Mouse (Mus musculus) gastrocnemius, postnatal 36 days (tissue): ENCODE measurements around the gene Zbtb37. TPM values are rescaled to one million over a fixed set of nuclear protein-coding genes. Genes with fewer than 3 reads are reported as not detected.

Source experiments
- DNase-seq, 2 experiments: peaks; one replicate each; pipeline ENCODE4 v3.0.0; 2022
- intact Hi-C: fragments of 180-260 bp; cut with DNase I; formaldehyde crosslinking; loops from one replicate; pipeline ENCODE4 v1.15.1; 2025
- long read RNA-seq, 2 experiments: library from polyadenylated mRNA; stranded (forward); transcript quantifications; one replicate each; pipeline ENCODE4 v2.0.0; 2021
- total RNA-seq, 2 experiments: library from RNA; stranded (reverse); gene quantifications; 2 replicates each; pipeline ENCODE4 v1.2.3; 2021

Gene Zbtb37
- 1 to 10 TPM; 5.3 to 7.1 TPM for total RNA-seq
- long read RNA-seq, experiment 1, partial matches to known transcripts = 0 of 2 reads
- long read RNA-seq, experiment 1, other reads (novel, unspliced or antisense) = 2 of 2 reads
- long read RNA-seq, experiment 2 = 0 reads

DNA sequence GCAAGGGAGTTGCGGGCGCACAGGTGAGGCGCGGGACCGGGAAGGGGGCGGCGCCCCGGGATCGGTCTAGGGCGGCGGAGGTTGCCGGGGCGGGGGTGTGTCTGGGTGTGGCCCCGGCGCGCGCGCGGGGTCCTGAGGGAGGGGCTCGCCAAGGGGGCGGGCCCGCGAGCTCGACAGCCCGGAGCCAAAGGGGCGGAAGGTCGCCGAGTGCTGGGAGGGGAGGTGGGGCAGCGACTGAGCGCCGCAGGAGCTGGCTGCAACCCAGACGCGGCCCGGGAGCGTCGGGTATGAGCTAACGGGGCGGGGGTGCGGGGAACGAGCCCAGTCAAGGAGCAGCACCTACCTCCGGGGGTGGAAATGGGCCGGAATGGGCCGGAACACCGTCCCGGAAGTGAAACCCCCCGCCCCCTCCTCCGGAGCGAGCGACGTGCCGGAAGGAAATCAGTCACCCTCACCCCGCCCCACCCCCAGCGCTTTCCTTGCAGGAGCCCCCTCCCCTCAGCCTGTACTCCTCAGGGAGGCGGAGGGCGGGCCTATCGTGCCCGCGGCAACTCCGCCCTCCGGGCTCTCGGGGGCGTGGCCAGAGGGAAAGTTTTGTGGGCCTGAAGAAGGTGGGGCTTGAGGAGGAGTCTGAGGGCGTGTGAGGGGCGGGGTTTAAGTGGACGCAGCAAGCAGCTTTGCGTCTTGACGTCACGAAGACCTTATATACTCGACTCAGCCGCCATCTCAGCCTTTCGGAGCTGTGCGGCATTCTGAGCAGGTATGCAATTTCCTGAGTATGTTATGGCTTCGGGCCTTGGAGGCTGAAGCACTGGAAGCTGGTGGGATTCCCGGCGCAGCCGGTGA, at the start of gene Zbtb37:
Gene Zbtb37, minus strand, starts transcription at position 415 of the 846 bp plus-strand sequence.
- intact Hi-C loops = no loop called here
- peak; percentile 96 to 97 for DNase-seq

DNA sequence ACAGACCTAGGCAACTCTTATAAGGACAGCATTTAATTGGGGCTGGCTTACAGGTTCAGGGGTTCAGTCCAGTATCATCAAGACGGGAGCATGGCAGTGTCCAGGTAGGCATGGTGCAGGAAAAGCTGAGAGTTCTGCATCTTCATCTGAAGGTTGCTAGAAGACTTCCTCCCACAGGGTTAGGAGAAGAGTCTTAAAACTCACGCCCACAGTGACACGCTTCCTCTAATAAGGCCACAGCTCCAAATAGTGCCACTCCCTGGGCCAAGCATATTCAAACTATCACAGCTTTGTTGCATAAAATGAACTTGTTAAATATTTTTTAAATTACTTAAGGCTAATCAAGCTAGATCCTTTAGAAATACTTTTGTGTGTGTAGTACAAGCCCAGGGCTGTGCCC, 42.6 kb upstream of the Zbtb37 start:
- intact Hi-C loops = no loop called here
- DNase-seq = no peak

DNA sequence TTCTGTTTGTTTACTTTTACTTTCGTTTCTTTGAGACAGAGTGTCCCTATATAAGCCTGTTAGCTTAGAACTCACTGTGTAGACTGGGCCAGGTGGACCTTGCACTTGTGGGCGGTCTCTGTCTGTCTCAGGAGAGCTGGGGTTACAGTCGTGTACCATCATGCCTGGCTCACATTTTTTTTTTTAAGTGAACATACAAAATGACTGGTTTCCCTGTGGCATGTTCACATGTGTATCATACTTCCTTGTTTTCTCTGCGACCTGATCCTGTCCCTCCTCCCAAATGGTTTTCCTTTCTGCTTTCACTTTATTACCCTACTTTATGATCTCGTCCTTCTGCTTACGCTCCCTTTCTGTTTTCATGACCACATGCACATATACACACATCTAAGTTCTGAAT, 41.6 kb upstream of the Zbtb37 start:
- intact Hi-C loops = no loop called here
- DNase-seq = no peak

DNA sequence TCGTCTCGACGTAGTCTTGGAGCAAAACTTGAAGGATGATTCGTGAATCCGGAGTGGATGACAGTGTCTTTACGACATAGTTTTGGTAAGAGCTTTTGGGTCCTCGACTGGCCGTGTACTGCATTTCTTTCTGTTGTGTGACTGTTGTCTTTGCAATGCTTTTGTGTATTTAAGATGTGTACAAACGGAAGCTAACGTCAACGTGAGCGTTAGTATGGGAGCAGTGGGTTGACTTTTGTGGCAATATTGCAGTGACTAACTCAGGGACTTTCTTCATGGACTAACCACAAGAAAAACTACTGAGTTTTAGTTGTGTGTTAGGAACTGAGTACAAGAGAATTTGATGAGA, 36.6 kb upstream of the Zbtb37 start:
- no peak for DNase-seq
- intact Hi-C loops = no loop called here

DNA sequence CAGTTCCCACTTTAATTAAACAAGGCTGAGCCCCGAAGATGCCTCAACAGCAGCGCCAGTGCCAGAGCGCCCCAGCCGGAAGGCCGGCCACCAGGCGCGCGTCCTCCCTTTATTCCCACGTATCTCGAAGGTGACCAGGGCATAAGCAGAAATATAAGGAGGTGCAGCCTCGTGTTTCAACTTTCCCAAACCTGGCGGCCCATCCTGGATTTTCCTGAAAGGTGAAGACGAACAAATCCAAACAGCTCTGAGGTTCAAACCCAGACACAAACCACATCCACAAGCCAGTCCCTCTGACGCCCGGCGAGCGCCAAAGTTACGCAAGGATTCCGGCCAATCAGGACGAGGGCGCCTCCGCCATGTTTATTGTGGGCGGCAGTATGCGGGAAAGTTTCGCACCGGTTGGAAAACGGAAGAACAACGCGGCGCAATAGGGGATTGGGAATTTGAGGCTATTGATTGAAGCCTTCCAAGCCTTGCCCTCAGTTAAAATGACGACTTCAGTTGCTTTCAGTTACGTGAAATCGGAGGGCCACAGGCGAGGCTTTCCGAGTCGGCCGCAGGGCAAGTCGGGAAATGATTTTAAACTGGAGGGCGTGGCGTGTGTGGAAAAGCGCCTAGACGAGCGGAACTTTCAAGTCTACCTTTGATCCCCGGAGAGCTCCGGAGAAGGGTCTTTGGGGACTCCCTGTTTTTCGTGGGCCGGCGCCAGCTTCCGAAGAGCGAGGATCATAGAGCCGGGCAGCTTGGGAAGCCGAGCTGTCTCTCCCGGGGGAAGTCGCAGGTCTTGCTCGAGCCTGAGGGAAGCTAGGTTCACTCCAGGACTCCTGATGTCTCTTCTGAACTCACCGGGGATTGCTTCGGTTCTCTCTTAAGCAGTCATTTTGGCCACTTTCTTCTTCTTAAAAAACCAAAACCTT, 36.0 kb upstream of the Zbtb37 start, which contains the start of the genes Dars2 and Cenpl:
Gene Dars2, minus strand, starts transcription at position 307 of the 920 bp plus-strand sequence.
Gene Cenpl, plus strand, starts transcription at position 362 of the 920 bp plus-strand sequence.
- intact Hi-C loops = no loop called here
- DNase-seq = peak; percentile 93

DNA sequence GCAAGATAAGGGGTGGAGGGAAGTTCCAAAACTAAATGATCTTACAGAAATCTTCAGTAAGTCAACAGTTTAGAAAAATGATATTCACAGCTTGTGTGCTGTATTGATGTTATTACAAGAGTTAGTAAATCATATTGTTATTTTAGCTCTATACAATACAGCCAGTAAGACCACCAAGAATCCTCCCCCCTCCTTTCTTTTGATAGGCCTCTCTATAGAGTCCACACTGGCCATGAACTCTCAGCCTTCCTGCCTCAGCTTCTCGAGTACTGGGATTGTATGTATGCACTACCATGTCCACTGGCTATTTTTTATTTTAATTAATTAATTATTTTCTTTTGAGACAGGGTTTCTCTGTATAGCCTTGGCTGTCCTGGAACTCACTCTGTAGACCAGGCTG, 28.7 kb upstream of the Zbtb37 start:
- intact Hi-C loops = no loop called here
- no peak for DNase-seq

DNA sequence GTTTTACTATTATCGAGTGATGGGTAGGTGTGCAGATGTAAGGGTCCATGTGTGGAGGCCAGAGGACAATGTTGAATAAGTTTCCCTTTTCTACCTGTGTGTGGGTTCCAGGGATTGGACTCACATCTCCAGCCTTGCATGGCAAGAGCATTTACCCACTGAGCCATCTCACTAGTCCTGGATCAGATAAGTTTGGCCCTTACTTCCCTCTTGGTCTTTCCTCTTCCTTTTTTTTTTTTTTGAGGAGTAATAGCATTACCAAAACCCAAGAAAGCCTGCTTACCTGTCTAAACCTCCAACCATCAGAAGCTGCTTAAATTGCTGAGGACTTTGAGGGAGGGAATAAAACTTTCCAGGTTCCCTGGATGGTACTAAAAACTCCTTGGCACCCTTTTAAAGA, 22.5 kb upstream of the Zbtb37 start:
- intact Hi-C loops = no loop called here
- no peak for DNase-seq

DNA sequence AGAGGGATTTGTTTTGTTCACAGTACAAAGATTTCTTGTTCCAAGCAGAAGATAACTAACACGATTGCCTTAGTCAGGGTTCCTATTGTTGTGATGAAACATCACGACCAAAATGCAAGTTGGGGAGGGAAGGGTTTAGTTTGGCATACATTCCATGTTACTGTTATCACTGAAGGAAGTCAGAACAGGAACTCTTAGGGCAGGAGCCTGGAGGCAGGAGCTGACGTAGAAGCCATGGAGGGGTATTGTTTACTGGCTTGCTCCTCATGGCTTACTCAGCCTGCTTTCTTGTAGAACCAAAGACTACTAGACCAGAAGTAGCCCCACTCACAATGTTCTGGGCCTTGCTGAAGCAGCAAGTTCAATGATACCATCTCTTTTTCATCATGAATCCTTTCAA, 12.3 kb upstream of the Zbtb37 start:
- intact Hi-C loops = no loop called here
- DNase-seq = no peak

DNA sequence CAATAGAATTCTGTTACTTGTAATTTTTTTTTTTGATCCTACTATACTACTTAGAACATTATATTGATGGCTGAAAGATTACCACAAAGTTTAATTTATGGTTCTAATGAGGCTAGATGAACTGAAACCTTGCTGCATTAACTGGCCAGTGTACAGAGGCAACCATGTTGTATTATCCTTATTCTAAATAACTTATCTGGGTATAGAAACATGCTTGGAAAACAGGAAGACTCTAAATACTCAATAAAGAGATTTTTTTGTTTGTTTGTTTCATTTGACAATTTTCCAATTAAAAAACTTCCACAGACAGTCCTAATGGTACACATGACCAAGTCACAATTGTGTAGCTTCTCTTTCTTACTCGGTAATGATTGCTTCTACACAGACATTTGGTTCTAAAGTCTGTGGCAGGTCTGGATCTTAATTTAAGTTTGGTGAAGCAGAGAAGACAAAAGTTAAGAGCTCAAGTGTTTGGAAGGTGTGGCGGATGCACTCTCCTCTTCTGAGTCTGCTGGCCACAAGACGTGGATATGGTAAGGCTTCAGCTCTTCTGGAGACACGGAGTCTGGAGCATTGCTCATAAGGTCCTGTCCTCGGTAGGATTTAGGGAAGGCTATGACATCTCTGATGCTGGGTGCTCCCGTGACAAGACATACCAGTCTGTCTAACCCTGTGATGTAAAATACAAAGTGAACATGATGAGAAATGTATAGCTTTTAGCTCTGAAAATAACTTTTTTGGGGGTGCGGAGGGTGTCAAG, 6.8 kb upstream of the Zbtb37 start:
- no peak for DNase-seq

DNA sequence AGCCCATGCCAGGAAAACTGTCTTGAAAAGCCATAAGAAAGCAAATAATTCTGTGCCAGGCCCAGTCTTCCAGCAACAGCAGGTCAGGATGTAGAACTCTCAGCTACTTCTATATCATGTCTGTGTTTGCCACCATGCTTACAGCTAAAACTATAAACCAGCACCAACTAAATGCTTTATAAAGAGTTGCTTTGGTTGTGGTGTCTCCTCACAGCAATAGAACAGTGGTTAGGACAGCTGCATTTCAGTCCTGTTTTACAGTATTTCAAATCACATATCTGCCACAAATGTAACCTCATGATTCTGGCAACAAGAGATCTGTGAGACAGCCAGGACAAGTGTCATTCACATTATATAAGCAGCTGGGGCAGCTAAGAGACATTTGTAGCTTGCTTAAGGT, 6.2 kb upstream of the Zbtb37 start:
- intact Hi-C loops = no loop called here
- no peak for DNase-seq

More for the DNA sequence above, 6.8 kb upstream of the Zbtb37 start:
- intact Hi-C loops = no loop called here

DNA sequence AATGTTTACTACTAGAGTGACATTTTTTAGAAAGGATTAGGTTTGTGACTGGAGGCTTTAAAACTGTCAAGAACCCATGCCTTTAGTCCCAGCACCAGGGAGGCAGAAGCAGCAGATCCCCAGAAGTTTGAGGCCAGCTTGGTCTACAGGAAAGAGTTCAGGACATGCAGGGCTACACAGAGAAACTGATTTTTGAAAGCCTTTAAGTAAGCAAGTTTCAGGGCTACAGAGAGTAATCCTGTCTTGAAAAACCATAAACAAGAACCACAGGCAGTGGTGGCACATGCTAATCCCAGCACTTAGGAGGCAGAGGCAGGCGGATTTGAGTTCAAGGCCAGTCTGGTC, 5.7 kb upstream of the Zbtb37 start:
- intact Hi-C loops = no loop called here
- no peak for DNase-seq

DNA sequence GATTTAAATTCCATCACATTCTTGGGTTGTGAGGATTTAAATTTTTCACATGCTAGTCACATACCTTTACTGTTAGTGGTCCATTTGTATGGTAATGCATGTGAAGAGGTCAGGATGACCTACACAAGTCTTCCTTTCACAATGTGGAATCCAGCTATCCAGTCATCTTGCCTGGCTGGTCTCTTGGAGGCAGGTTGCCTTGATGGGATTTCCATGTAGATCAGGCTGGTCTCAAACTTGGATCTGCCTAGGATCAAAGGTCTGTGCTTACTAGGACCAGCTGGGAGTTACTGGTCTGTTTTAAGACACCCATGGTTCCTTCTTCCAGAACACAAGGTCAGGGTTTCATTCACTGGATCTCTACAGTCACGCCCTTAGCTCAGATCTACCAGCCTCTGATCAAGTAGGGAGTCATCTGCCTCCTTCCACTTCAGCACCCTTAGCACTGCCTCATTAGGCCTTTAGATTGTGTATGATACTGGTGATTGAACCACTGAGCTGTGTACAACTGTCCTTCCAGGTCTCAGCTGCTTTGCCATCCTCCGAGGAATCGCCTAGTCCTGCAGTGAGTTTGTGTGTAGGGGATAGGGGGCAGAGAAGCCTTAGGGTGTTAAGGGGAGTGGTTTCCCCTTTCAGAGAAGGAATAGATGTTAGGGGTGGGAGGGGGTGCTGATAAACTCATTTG, 5.2 kb upstream of the Zbtb37 start:
- no peak for DNase-seq
- intact Hi-C loops = no loop called here

DNA sequence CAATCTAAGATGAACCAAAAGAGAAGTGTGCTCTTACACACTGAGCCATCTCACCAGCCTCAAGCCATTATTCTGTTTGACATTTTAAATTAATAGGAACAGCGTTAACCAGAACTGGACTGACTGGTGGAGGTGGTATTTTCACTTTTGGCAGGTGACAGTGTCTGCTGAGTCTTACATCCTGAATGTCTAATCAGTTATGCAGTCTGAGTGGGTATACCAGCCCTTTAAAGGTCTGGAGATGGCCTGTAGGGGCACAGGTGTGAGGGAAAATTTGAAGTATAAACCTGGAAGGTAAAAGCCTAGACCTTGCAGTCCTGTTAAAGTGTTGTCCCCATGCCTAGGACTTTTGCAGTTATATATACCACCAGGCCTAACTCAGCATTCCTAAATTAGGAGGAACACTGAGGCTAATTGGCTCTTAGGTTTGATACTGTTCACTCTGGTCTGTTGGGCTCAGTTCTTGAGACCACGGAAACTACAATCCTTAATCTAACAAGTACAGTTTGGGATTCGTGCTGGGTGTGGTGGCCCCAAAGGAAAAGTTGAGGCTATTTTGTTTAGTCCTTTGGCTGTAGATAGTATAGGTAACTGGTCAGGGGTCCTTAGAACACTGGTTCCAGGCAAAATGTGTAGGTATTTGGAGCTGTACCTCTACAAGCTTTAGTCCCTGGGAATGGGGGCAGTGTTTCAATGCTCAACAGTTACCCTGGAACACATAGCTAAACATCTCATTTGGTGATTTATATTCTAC, 4.5 kb upstream of the Zbtb37 start:
- intact Hi-C loops = no loop called here

DNA sequence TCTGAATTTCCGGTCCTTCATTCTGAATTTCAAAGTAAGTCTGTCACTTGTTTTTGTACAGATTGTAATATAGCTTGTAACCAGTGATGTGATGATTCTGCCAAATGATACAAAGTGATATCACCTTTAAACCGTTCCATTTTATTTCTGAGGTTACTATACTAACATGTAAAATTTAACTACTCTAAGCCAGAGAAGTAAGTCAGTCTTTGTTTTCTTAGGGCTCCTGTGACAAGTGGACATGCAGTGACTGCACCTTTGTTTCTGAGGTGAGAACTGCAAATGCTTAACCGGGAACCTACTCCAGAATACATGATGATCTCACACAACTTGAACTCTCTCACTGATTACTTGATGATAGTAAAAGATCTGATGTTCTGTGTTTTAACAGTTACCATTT, 3.4 kb upstream of the Zbtb37 start:
- intact Hi-C loops = no loop called here
- DNase-seq = no peak

More for the DNA sequence above, 4.5 kb upstream of the Zbtb37 start:
- DNase-seq = no peak

DNA sequence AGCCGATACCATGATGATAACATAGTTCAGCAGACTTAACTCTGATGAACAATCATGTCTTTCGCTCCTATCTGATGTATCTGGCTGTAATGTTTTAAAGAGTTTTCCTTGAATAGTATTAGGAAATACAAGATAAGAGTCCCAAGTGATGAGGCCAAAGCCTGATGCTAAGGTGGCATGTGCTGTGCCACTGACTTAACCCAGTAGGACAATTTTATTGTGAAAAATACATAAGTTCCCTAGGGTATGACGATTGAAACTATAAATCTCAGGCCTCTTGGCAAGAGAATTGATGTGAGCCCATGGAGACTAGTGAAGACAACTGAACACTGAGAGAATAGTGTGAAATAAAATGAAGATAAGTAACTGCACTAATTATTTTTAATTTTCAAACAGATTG, 3.0 kb upstream of the Zbtb37 start:
- intact Hi-C loops = no loop called here
- no peak for DNase-seq

DNA sequence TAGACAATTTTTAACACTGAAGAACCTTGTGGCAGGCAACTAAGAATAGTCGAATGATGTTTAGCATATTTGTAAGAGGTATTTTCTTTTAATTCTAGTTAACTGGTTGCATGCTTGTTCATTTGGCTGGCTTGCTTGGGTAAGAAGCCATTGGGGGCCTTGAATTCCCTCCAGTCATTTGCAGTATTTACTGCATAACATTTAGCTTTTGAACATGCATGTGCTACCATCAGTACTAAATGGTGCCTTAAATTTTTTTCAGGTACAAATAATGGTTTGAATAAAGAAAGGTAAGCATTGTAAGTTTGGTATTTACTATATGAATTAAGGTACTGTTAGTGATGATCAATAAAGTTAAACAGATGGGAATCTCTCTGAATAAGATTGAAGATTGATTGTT, 2.4 kb upstream of the Zbtb37 start:
- no peak for DNase-seq
- intact Hi-C loops = no loop called here

DNA sequence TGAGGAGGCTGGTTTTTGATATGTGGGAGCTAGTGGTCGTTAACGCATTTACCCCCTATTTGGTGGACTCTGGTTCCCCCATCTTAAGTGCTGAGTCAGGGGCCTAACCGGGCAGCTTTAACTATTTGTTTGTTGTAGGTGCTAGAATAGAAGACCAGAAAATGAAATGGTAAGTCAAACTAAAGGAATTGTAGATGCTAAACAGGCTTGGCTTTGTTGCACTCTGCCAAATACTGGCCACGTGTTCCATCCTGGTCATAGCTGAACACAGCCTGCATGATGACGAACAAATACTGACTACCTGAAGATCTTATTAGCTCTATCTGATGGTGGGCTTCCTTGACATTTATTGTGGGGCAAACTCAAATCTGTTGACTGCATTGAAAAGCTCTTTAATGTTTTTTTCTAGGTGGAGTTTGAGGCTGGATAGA, 1.8 kb upstream of the Zbtb37 start:
- intact Hi-C loops = no loop called here
- DNase-seq = no peak

DNA sequence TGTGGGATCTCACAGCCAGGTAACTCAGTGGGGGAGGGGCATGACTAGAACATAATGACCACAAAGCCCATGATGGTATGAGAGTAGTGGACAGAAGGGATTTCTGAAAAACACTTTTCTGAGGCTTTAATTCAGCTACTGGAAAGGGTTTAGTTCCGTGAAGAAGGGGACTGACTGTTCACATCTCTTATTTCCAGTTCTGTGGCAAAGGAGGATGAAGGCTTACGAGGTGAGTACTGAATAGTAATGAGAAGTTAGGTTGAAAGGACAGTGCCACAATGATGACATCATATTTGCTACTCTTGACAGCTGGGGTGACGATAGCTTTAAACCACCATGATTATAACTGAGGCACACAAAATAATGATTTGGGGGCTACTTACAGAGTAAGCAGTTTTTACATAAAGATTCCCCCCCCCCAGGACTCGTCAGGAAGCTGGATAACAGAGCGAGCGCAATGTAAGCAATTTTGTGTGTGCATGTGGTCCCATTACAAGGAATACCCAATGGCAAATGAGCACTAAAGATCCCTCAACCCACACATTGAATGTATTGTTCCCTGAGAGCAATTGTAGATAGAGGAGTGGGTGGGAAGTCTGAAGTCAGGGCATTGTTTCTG, 1.2 kb upstream of the Zbtb37 start:
- DNase-seq = no peak
- intact Hi-C loops = no loop called here

DNA sequence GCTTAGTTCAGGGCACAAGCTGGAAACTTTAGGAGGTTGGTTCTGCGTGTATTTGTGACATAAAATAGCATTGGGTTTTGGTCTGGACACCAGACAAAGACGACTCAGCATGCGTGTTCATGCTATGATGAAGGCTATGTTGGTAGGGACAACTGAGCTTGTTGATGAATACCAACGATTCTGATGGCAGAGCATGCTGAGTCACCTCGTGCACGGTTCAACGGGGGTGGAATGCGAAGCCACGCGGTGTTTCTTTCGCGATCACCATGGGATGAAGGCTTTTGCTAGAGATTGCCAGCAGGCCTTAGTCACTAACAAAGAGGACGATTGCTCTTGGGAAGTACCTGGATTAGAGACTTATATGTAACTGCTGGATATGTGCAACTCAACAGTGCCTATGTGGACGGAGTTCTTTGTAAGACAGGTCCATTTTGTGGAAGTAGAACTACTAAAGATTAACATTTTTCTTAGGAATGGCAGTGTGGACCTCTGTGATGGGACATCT, 684 bp upstream of the Zbtb37 start:
- intact Hi-C loops = no loop called here
- no peak for DNase-seq
